Mouse (Mus musculus): ENCODE data around the gene Fah.

Gene Fah

GRCm38 (mm10) chr7:84606293-84606749, at the start of gene Fah:
Gene Fah (minus strand): TSS chr7:84606722.
- in situ Hi-C loops (cut with MboI; ENCODE audit: low sequenced_read_pairs) = no loop called here

- in situ Hi-C loops (cut with MboI; ENCODE audit: low sequenced_read_pairs) = no loop called here
Measured at GRCm38 (mm10) chr7:84652740-84653139, 46.2 kb upstream of the Fah start.

- in situ Hi-C loops (cut with MboI; ENCODE audit: low sequenced_read_pairs) = no loop called here
Measured at GRCm38 (mm10) chr7:84651987-84652321, 45.4 kb upstream of the Fah start.

GRCm38 (mm10) chr7:84651303-84651986, 44.9 kb upstream of the Fah start:
- in situ Hi-C loops (cut with MboI; ENCODE audit: low sequenced_read_pairs) = no loop called here

- in situ Hi-C loops (cut with MboI; ENCODE audit: low sequenced_read_pairs) = no loop called here
Measured at GRCm38 (mm10) chr7:84649016-84649415, 42.5 kb upstream of the Fah start.

GRCm38 (mm10) chr7:84646256-84646655, 39.7 kb upstream of the Fah start:
- in situ Hi-C loops (cut with MboI; ENCODE audit: low sequenced_read_pairs) = no loop called here

GRCm38 (mm10) chr7:84643270-84643998, 36.9 kb upstream of the Fah start:
- in situ Hi-C loops (cut with MboI; ENCODE audit: low sequenced_read_pairs) = no loop called here

GRCm38 (mm10) chr7:84642159-84642928, 35.8 kb upstream of the Fah start:
- in situ Hi-C loops (cut with MboI; ENCODE audit: low sequenced_read_pairs) = no loop called here

- in situ Hi-C loops (cut with MboI; ENCODE audit: low sequenced_read_pairs) = no loop called here
Measured at GRCm38 (mm10) chr7:84636939-84637338, 30.4 kb upstream of the Fah start.

GRCm38 (mm10) chr7:84631878-84632277, 25.4 kb upstream of the Fah start:
- in situ Hi-C loops (cut with MboI; ENCODE audit: low sequenced_read_pairs) = no loop called here

GRCm38 (mm10) chr7:84623718-84624117, 17.2 kb upstream of the Fah start:
- in situ Hi-C loops (cut with MboI; ENCODE audit: low sequenced_read_pairs) = no loop called here

GRCm38 (mm10) chr7:84620956-84621355, 14.4 kb upstream of the Fah start:
- in situ Hi-C loops (cut with MboI; ENCODE audit: low sequenced_read_pairs) = no loop called here

GRCm38 (mm10) chr7:84618951-84619350, 12.4 kb upstream of the Fah start:
- in situ Hi-C loops (cut with MboI; ENCODE audit: low sequenced_read_pairs) = no loop called here

GRCm38 (mm10) chr7:84612445-84612844, 5.9 kb upstream of the Fah start:
- in situ Hi-C loops (cut with MboI; ENCODE audit: low sequenced_read_pairs) = no loop called here

GRCm38 (mm10) chr7:84611609-84612008, 5.1 kb upstream of the Fah start:
- in situ Hi-C loops (cut with MboI; ENCODE audit: low sequenced_read_pairs) = no loop called here

GRCm38 (mm10) chr7:84605704-84606292, 724 bp downstream of the Fah start:
- in situ Hi-C loops (cut with MboI; ENCODE audit: low sequenced_read_pairs) = no loop called here

GRCm38 (mm10) chr7:84605033-84605687, 1.4 kb downstream of the Fah start:
- in situ Hi-C loops (cut with MboI; ENCODE audit: low sequenced_read_pairs) = no loop called here

- in situ Hi-C loops (cut with MboI; ENCODE audit: low sequenced_read_pairs) = no loop called here
Measured at GRCm38 (mm10) chr7:84604501-84604900, 2.0 kb downstream of the Fah start.

GRCm38 (mm10) chr7:84601331-84601730, 5.2 kb downstream of the Fah start:
- in situ Hi-C loops (cut with MboI; ENCODE audit: low sequenced_read_pairs) = no loop called here

- in situ Hi-C loops (cut with MboI; ENCODE audit: low sequenced_read_pairs) = no loop called here
Measured at GRCm38 (mm10) chr7:84600631-84601030, 5.9 kb downstream of the Fah start.

- in situ Hi-C loops (cut with MboI; ENCODE audit: low sequenced_read_pairs) = no loop called here
Measured at GRCm38 (mm10) chr7:84596633-84597032, 9.9 kb downstream of the Fah start.

All from CH12F3 (cell line).